Mouse (Mus musculus): ENCODE data around the gene Dach2. TPM values are rescaled to one million over a fixed set of nuclear protein-coding genes. Genes with fewer than 3 reads are reported as not detected.

Dach2 gene
- total RNA-seq, 2 experiments from 2014 or later, result not detected

Other genes starting within 250 kb of the Dach2 start
- 10 to 100 TPM in 1 of 2 experiments, 1 to 10 TPM in 1; 9.7 to 11.7 TPM for gene Chm, start 112.0 kb upstream of the Dach2 start, total RNA-seq (2021)